Mouse (Mus musculus) right cerebral cortex, postnatal 36 days (tissue): ENCODE measurements around the gene Dhps.
"Not testable (repeated sequence)": the region's sequence is repeated elsewhere in the genome, so short reads cannot be mapped to it uniquely, and the experiment has no call there.

Experiments used
- DNase-seq, 2 experiments: peaks; one replicate each; pipeline ENCODE4 v3.0.0; 2022; ENCODE audit warnings: low spot score in 2 of 2, mixed read lengths in 1 of 2

The Dhps gene

GRCm38 (mm10) chr8:85095051-85095450 is 23.5 kb downstream of the Dhps start:
- no peak for DNase-seq

- DNase-seq, result no peak
These were observed 24.0 kb downstream of the Dhps start for GRCm38 (mm10) chr8:85095566-85095965.

GRCm38 (mm10) chr8:85096196-85096595 is 24.6 kb downstream of the Dhps start:
- no peak for DNase-seq

GRCm38 (mm10) chr8:85096850-85097249 is 25.3 kb downstream of the Dhps start:
- no peak for DNase-seq

- DNase-seq, result no peak
These were observed 28.6 kb downstream of the Dhps start for GRCm38 (mm10) chr8:85100076-85100665.

GRCm38 (mm10) chr8:85113241-85113640 is 41.7 kb downstream of the Dhps start:
- no peak for DNase-seq

- no peak for DNase-seq
These were observed 43.9 kb downstream of the Dhps start for GRCm38 (mm10) chr8:85115501-85115900.

- no peak for DNase-seq
These were observed 45.4 kb downstream of the Dhps start for GRCm38 (mm10) chr8:85116984-85117383.

- peak; percentile 79 to 80 for DNase-seq
These were observed 47.8 kb downstream of the Dhps start for GRCm38 (mm10) chr8:85119052-85119981.

- not testable (repeated sequence) for DNase-seq
These were observed 48.7 kb downstream of the Dhps start for GRCm38 (mm10) chr8:85120251-85120650.

GRCm38 (mm10) chr8:85122995-85123394 is 51.4 kb downstream of the Dhps start, which contains the start of gene Zfp791:
TSS of gene Zfp791 (minus strand) at chr8:85123095.
- DNase-seq, result no peak

- no peak for DNase-seq
These were observed 52.1 kb downstream of the Dhps start for GRCm38 (mm10) chr8:85123691-85124090.
